Mouse (Mus musculus) brown adipose tissue, adult 24 weeks (tissue): ENCODE measurements around the gene Utf1. TPM values are rescaled to one million over a fixed set of nuclear protein-coding genes. Genes with fewer than 3 reads are reported as not detected.

ENCODE experiments used
- H3K27ac ChIP-seq: fragments of 200-500 bp; replicated peaks from 2 replicates; pipeline ENCODE4 v1.5.1; 2012; ENCODE audit warnings: low read depth, mild to moderate bottlenecking, low read length
- H3K4me1 ChIP-seq: fragments of 200-500 bp; 2 replicates; pipeline ENCODE4 v1.6.1; 2012; ENCODE audit warnings: low read length, mixed read lengths; ENCODE audit not compliant: control insufficient read depth, insufficient read depth, insufficient read length
- H3K4me3 ChIP-seq: fragments of 200-500 bp; 2 replicates; pipeline ENCODE4 v1.5.1; 2012; ENCODE audit warnings: low read depth, mild to moderate bottlenecking, low read length, moderate library complexity; ENCODE audit not compliant: insufficient read depth
- polyA plus RNA-seq: library from polyadenylated mRNA; stranded (reverse); fragments of >200 nt; gene quantifications from 2 replicates; pipeline ENCODE4 v1.2.4, GENCODE M21; 2012; ENCODE audit not compliant: missing spikeins, insufficient read depth, insufficient read length

Gene Utf1
- polyA plus RNA-seq, 1 experiment, result not detected

GRCm38 (mm10) chr7:139951079-139951478 lies 7.5 kb downstream of the Utf1 start:
- Histone ChIP-seq H3K4me3 (peak overlapping the region; percentile 72), H3K27ac (no peak overlapping the region)

DNA sequence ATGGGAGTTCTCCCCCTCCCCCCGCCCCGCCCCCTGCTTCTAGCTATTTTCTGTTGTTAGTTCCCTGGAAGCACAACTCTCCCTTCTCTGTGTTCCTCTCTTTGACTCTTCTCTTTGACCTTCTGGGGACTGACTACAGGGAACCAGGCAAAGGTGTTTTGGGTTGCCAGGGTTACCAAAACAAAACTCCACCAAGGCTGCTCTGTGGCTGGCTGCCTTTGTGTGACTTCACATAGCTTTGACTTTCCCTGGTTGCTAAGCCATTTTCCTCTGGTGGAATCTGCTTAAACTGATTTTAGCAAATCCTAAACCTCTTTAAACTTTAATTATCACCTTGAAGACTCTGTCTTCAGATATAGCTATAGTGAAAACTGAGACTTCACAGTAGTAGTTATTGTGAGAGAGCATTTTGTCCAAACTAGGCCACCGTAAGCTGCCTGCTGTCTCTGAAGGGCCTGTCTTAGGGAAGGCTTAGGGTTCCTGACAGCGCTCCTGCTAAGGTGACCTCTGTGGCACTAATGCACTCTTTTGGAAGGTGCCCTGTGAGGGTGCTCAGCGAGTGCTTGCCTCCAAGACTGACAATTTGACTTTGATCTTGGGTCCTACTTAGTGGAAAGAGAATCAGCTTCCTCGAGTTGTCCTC lies 8.5 kb downstream of the Utf1 start:
- no peak overlapping the region for H3K27ac ChIP-seq
- H3K4me3 ChIP-seq, result no peak overlapping the region
- H3K4me1 ChIP-seq, result no peaks in the 10 kb centered on the region

More at GRCm38 (mm10) chr7:139951079-139951478, 7.5 kb downstream of the Utf1 start:
- H3K4me1 ChIP-seq, result no peaks in the 10 kb centered on the region

GRCm38 (mm10) chr7:139955505-139955904 lies 11.9 kb downstream of the Utf1 start:
- Histone ChIP-seq H3K4me1 (no peaks in the 10 kb centered on the region), H3K27ac (no peak overlapping the region), H3K4me3 (no peak overlapping the region)

DNA sequence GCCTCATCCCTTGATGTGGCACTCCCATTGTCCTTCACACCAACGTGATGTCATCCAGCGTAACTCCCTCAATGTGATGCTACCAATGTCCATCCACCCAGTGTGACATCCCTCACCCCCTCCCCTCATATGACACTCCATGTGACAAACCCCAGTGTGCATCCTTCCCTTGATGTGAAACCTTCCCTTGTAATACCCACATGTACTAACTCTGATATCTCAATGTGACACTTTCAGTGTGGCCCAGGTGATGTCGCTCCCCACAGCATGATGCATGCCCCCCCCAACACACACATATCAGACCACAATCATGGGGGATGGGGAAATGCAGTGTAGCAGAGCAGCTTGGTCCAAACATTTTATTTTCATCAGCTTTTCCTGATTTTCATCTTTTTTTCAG lies 13.1 kb downstream of the Utf1 start:
- no peaks in the 10 kb centered on the region for H3K4me1 ChIP-seq
- no peak overlapping the region for H3K4me3 ChIP-seq
- no peak overlapping the region for H3K27ac ChIP-seq

DNA sequence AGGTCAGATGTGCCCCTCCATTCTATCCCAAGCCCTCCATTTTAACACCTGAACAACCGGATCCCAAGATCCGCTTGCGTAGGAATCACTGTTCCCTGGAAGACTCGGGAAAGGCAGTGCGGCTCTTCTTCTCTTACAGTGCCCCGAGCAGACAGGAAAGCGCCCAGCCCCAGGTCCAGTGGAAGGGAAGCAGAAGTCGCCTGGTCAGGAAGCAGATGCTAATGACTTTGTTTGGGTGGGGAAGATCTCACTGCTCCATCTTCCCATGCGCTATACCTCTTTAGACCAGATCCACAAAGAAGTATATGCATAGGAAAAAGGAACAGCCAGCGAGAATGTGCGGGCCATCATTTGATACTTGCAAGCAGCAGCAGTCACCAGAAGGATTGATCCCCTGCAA lies 13.8 kb downstream of the Utf1 start:
- Histone ChIP-seq H3K4me3 (no peak overlapping the region), H3K27ac (no peak overlapping the region), H3K4me1 (no peaks in the 10 kb centered on the region)

- Histone ChIP-seq H3K4me1 (no peaks in the 10 kb centered on the region), H3K27ac (no peak overlapping the region), H3K4me3 (no peak overlapping the region)
Measured at GRCm38 (mm10) chr7:139957958-139958357, 14.4 kb downstream of the Utf1 start.

GRCm38 (mm10) chr7:139961141-139961540 lies 17.6 kb downstream of the Utf1 start:
- H3K27ac ChIP-seq, result no peak overlapping the region
- H3K4me3 ChIP-seq, result no peak overlapping the region

DNA sequence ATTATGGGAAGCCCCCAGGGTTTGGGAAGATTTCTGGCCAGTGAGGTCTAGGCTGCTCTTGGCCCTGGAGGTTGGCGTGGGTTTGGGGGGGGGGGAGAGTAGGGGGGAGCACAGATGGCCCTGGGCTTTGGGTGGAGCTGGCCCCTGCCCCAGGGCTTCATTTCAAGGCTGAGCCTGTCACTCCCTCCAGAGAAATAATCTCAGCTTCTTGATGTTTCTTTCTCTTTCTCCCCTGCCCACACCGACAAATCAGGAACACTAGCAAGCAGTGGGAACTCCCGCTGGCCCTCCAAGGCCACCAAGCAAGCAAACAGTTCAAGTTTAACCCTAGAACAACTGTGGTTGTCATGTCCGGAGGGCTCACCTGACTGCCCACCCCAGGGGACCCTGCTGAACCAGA lies 20.2 kb downstream of the Utf1 start:
- Histone ChIP-seq H3K4me3 (no peak overlapping the region), H3K4me1 (no peaks in the 10 kb centered on the region)

More at GRCm38 (mm10) chr7:139961141-139961540, 17.6 kb downstream of the Utf1 start:
- no peaks in the 10 kb centered on the region for H3K4me1 ChIP-seq

DNA sequence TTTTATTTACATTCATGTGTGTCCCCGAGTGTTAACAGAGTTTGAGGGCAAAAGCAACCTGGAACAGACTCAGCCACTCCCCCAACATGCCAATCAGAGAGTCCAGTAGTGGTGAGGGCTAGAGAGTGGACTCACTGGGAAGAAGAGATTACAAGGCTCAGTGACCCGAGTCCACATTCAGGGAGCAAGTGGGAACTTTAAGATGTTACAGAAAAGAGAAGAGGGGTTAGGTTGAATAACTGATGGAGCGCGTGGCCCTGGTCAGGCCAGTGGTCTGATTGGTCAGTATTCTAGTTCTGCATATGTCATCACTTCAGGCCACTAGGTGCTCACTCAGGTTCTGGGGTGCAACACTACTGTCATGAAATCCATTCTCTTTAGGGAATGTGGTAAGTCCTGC lies 23.6 kb downstream of the Utf1 start:
- no peaks in the 10 kb centered on the region for H3K4me1 ChIP-seq
- no peak overlapping the region for H3K4me3 ChIP-seq
- H3K27ac ChIP-seq, result no peak overlapping the region

More for the DNA sequence above, 20.2 kb downstream of the Utf1 start:
- H3K27ac ChIP-seq, result no peak overlapping the region

- H3K4me3 ChIP-seq, result no peak overlapping the region
- no peak overlapping the region for H3K27ac ChIP-seq
- no peaks in the 10 kb centered on the region for H3K4me1 ChIP-seq
Measured at GRCm38 (mm10) chr7:139968428-139968827, 24.8 kb downstream of the Utf1 start.

DNA sequence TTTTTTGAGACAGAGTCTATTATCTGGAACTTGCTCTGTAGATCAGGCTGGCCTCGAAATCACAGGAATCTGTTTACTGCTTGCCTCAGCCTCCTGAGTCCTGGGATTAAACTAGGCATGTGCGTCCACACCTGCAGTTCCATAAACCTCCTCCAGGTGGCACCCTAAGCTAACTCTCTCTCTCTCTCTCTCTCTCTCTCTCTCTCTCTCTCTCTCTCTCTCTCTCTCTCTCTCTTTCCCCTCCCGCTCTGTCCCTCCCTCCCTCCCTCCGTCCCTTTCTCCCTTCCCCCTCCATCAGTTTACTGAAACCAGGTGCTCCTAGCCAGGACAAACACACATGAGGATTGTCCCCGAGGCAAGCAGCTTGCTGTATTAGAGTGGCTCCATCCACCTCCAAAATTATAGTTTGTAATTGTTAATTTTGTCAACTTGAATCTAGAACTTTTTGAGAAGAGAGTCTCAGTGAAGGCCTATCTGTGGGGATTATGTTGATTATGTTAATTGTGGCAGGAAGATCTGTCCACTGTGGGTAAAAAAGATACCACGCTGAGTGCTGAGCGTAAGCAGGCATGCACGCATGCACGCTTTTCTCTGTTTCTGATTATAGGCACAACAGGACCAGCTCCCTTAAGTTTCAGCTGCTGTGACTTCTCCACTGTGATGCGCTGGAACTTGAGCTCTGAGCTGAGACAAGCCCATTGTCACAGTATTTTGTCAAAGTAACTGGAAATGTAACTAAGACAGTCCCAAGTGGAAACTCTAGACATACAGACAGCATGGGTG lies 25.9 kb downstream of the Utf1 start:
- Histone ChIP-seq H3K4me1 (no peaks in the 10 kb centered on the region), H3K4me3 (no peak overlapping the region), H3K27ac (no peak overlapping the region)

- Histone ChIP-seq H3K4me1 (no peaks in the 10 kb centered on the region), H3K27ac (no peak overlapping the region), H3K4me3 (no peak overlapping the region)
Measured at GRCm38 (mm10) chr7:139970216-139970919, 26.8 kb downstream of the Utf1 start.

DNA sequence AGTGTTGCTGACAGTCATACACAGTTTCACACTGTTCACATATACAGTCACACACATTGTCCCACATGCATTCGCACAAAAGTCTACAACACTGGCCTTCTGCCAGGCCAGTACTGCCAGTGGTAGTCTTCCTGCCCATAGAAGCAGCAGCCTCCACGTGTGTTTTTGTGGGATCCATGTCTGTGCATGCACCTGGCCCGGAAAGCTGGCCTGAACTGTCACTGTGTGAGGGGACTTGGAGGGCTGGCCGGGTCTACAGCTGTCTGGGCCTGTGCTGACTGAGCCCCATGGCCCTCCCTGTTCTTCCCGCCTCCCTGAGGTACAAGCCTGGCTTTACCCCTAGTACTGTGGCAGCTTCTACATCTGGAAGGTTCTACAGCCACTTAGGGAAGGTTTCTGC lies 27.4 kb downstream of the Utf1 start:
- Histone ChIP-seq H3K27ac (no peak overlapping the region), H3K4me1 (no peaks in the 10 kb centered on the region), H3K4me3 (no peak overlapping the region)

GRCm38 (mm10) chr7:139971436-139971835 lies 27.8 kb downstream of the Utf1 start:
- H3K27ac ChIP-seq, result 0 out of 2 replicates have a peak overlapping the region, but pooled peaks have one; percentile 21
- no peak overlapping the region for H3K4me3 ChIP-seq
- H3K4me1 ChIP-seq, result no peaks in the 10 kb centered on the region

DNA sequence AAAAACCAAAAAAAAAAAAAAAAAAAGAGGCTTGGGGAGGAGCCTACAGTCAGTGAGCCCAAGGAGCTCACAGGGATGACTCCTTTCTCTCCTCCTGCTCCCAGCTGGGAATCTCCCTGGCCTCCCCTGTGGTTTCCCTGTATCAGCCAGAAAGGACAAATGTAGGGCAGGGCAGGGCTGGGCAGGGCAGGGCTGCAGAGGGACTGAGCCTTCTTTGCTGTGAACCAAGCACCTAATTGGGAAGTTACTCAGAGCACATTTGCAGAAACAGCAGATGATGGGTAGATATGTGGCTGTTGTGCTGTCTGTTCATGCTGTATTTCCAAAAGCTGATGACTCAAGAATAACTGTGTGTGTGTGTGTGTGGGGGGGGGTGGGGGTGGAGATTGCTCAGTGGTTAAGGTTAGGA lies 29.3 kb downstream of the Utf1 start:
- H3K4me1 ChIP-seq, result no peaks in the 10 kb centered on the region
- no peak overlapping the region for H3K27ac ChIP-seq
- H3K4me3 ChIP-seq, result no peak overlapping the region
